Mouse (Mus musculus): ENCODE results near the gene Spata16. TPM values are rescaled to one million over a fixed set of nuclear protein-coding genes. Genes with fewer than 3 reads are reported as not detected.

Spata16 gene
- total and polyA plus RNA-seq, 3 experiments = not detected

DNA sequence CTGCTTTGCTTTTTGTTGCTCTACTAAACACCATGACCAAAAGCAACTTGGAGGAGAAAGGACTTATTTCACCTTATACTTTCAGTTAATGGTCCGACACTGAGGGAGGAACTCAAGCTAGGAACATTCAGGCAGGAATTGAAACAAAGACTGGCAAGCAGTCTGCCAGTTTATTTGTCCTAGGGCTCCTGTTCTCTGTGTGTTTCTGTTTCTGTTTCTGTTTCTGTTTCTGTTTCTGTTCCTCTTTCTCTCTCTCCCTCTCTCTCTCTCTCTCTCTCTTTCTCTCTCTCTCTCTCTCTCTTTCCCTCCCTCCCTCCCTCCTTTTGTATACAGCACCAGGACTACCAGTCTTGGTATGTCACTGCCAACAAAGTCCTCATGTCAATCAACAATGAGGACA lies 279.2 kb downstream of the Spata16 start:
- no peak overlapping the region for H3K4me3 ChIP-seq (ENCODE audit: control insufficient read depth in 1 of 2, insufficient read depth in 1 of 2, low read depth in 2 of 2, low read length in 2 of 2)

GRCm38 (mm10) chr3:26920986-26921385 lies 283.6 kb downstream of the Spata16 start:
- Histone ChIP-seq H3K79me2 (ENCODE audit: control insufficient read depth, insufficient read depth, low read length, poor library complexity) (no peaks in the 10 kb centered on the region), H3K27ac (ENCODE audit: control insufficient read depth, low read depth, low read length) (no peak overlapping the region), H3K4me3 (ENCODE audit: control insufficient read depth in 1 of 2, insufficient read depth in 1 of 2, low read depth in 2 of 2, low read length in 2 of 2) (no peak overlapping the region), H3K27me3 (ENCODE audit: control insufficient read depth in 1 of 2, insufficient read depth in 2 of 2, low read length in 2 of 2) (no peaks in the 10 kb centered on the region), H3K9me3 (replicated peaks; ENCODE audit: insufficient read depth, low read length) (no peaks in the 10 kb centered on the region), H3K36me3 (ENCODE audit: control insufficient read depth in 1 of 2, insufficient read depth in 2 of 2, low read length in 2 of 2) (no peaks in the 10 kb centered on the region), H3K4me1 (ENCODE audit: control insufficient read depth in 1 of 2, insufficient read depth in 2 of 2, low read length in 2 of 2) (no peaks in the 10 kb centered on the region), H3K9ac (ENCODE audit: control insufficient read depth, low read depth, low read length, poor library complexity, severe bottlenecking) (no peak overlapping the region)
- no peak for TF ChIP-seq SMC3 (IDR thresholded peaks at IDR 0.05; ENCODE audit: low read depth, low read length)
- no peak for TF ChIP-seq NRF1 (IDR thresholded peaks at IDR 0.05; ENCODE audit: insufficient read depth, low read depth, low read length, poor library complexity, severe bottlenecking)
- DNase-seq (ENCODE audit: low read depth, low spot score) = no peak

More for the DNA sequence above, 279.2 kb downstream of the Spata16 start:
- Histone ChIP-seq H3K27me3 (ENCODE audit: control insufficient read depth in 1 of 2, insufficient read depth in 2 of 2, low read length in 2 of 2) (no peaks in the 10 kb centered on the region), H3K9me3 (replicated peaks; ENCODE audit: insufficient read depth, low read length) (no peaks in the 10 kb centered on the region), H3K9ac (ENCODE audit: control insufficient read depth, low read depth, low read length, poor library complexity, severe bottlenecking) (no peak overlapping the region), H3K79me2 (ENCODE audit: control insufficient read depth, insufficient read depth, low read length, poor library complexity) (no peaks in the 10 kb centered on the region), H3K36me3 (ENCODE audit: control insufficient read depth in 1 of 2, insufficient read depth in 2 of 2, low read length in 2 of 2) (no peaks in the 10 kb centered on the region), H3K4me1 (ENCODE audit: control insufficient read depth in 1 of 2, insufficient read depth in 2 of 2, low read length in 2 of 2) (no peaks in the 10 kb centered on the region), H3K27ac (ENCODE audit: control insufficient read depth, low read depth, low read length) (no peak overlapping the region)
- TF ChIP-seq MXI1 (IDR thresholded peaks at IDR 0.05; ENCODE audit: low read depth, low read length) (no peak), ETS1 (IDR thresholded peaks at IDR 0.05; ENCODE audit: low read depth, low read length) (peak; percentile 43; the same call in 1 of the 2 replicates)
- no peak for DNase-seq (ENCODE audit: low read depth, low spot score)

DNA sequence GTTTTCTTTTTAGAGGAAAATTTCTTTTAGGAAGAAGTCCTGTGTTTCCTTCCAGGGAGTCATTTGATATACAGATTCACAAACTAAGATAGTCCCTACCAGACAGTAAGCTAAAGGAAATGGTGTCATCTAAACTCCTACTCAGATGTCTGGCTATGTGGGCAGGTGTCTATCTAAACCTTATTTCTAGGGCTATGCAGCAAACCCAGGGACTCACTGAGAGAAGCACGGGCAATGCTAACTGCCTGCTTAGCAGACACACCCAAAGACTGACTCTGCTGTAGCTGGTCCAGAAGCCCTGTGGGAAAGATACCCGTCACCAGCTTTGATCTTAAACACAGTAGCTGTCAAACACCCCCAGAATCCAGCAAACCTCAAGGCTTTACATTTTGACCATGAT lies 284.2 kb downstream of the Spata16 start:
- H3K79me2 ChIP-seq (ENCODE audit: control insufficient read depth, insufficient read depth, low read length, poor library complexity) = no peaks in the 10 kb centered on the region
- H3K4me3 ChIP-seq (ENCODE audit: control insufficient read depth in 1 of 2, insufficient read depth in 1 of 2, low read depth in 2 of 2, low read length in 2 of 2) = no peak overlapping the region
- no peak overlapping the region for H3K9ac ChIP-seq (ENCODE audit: control insufficient read depth, low read depth, low read length, poor library complexity, severe bottlenecking)
- no peaks in the 10 kb centered on the region for H3K36me3 ChIP-seq (ENCODE audit: control insufficient read depth in 1 of 2, insufficient read depth in 2 of 2, low read length in 2 of 2)
- no peak for TF ChIP-seq BHLHE40 (IDR thresholded peaks at IDR 0.05; ENCODE audit: borderline replicate concordance, low read depth, low read length)
- TF ChIP-seq ZNF384 (IDR thresholded peaks at IDR 0.05; ENCODE audit: low read depth, low read length) = no peak
- no peak for TF ChIP-seq EP300 (IDR thresholded peaks at IDR 0.05; ENCODE audit: low read depth in 1 of 2, low read length in 2 of 2)
- TF ChIP-seq POLR2AphosphoS5 (IDR thresholded peaks at IDR 0.05; ENCODE audit: borderline replicate concordance, low read depth, low read length) = no peak
- no peak for TF ChIP-seq MXI1 (IDR thresholded peaks at IDR 0.05; ENCODE audit: low read depth, low read length)
- TF ChIP-seq MAX (IDR thresholded peaks at IDR 0.05; ENCODE audit: low read length) = no peak
- no peak for TF ChIP-seq USF1 (IDR thresholded peaks at IDR 0.05; ENCODE audit: low read depth, low read length)
- no peak for TF ChIP-seq NRF1 (IDR thresholded peaks at IDR 0.05; ENCODE audit: insufficient read depth, low read depth, low read length, poor library complexity, severe bottlenecking)
- no peak for TF ChIP-seq GATA1 (IDR thresholded peaks at IDR 0.05; ENCODE audit: low read depth, low read length)
- TF ChIP-seq TAL1 (IDR thresholded peaks at IDR 0.05; ENCODE audit: low read length) = no peak
- TF ChIP-seq TCF12 (IDR thresholded peaks at IDR 0.05; ENCODE audit: low read depth, low read length) = no peak
- TF ChIP-seq MAFK (IDR thresholded peaks at IDR 0.05; ENCODE audit: borderline replicate concordance, low read depth, low read length) = no peak
- DNase-seq (ENCODE audit: low read depth, low spot score) = no peak
- no peaks in the 10 kb centered on the region for H3K27me3 ChIP-seq (ENCODE audit: control insufficient read depth in 1 of 2, insufficient read depth in 2 of 2, low read length in 2 of 2)
- no peak overlapping the region for H3K27ac ChIP-seq (ENCODE audit: control insufficient read depth, low read depth, low read length)
- no peaks in the 10 kb centered on the region for H3K4me1 ChIP-seq (ENCODE audit: control insufficient read depth in 1 of 2, insufficient read depth in 2 of 2, low read length in 2 of 2)
- H3K9me3 ChIP-seq (replicated peaks; ENCODE audit: insufficient read depth, low read length) = no peaks in the 10 kb centered on the region
